Mouse (Mus musculus): ENCODE measurements at regions not wholly inside any gene's neighbourhood (a gene's known extent, or its start where the extent isn't known, plus 50 kb on each side); places are given as distances from the start of the nearest gene placed in this dataset.
A peak's percentile ranks its signal among the peaks of the same experiment; 100 is the strongest.
"Not testable (repeated sequence)": the region's sequence is repeated elsewhere in the genome, so short reads cannot be mapped to it uniquely, and the experiment has no call there.

DNA sequence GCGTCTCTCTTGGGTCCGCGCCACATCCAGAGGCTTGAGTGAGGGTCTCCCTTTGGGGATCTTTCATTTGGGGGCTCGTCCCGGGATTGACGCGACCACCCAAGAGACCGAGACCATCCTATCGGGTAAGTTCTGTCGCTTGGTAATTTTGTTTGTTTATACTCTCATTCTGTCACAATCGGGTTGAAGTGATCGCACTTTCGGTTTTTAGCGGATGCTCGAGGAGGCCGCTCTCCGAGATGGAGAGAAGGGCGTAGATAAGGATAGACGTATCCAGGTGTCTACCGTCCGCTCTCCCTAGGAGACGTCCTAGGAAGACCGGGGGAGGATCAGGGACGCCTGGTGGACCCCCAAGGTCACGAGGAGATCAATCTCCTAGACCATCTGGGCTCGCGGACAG is 199.3 kb upstream of the Mrpl21 start:
- peak; percentile 14 to 47 for DNase-seq

DNA sequence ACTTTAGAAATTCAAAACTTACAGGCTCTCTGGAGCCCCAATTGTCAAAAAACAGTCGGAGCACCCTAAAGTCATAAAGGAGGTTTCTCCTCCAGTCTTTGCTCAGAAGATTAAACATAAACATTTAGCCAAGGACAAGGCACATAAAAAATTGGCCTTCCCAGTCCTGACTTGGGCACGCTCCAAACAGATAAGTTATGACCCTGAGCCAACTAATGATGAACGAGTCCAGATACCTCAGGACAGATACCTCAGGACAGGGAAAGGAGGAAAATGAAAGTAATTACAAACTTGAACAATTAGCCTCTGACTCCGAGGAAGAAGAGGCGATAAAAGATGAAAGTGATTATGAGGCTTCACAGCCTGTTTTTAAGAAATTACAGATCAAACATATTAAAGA is 190.9 kb upstream of the Mrpl21 start:
- DNase-seq = not testable (repeated sequence)

Data from B cell, adult 2 months (primary cell).